Mouse (Mus musculus) hindlimb bud, embryonic 11.5 days (tissue): ENCODE measurements around the gene Zfy2.

Experiments used
- DNase-seq: peaks from one replicate; pipeline ENCODE4 v3.0.0-alpha.2; 2012; ENCODE audit warnings: low read depth, low spot score; ENCODE audit errors: extremely low spot score

Gene Zfy2

GRCm38 (mm10) chrY:2170309-2170708 lies at the start of gene Zfy2:
TSS of gene Zfy2 (minus strand) at chrY:2170409.
- DNase-seq = no peak
